Mouse (Mus musculus) gastrocnemius, postnatal 4 days (tissue): ENCODE measurements around the gene Gm12789. TPM values are rescaled to one million over a fixed set of nuclear protein-coding genes. Genes with fewer than 3 reads are reported as not detected.
A peak's percentile ranks its signal among the peaks of the same experiment; 100 is the strongest.
"Not testable (repeated sequence)": the region's sequence is repeated elsewhere in the genome, so short reads cannot be mapped to it uniquely, and the experiment has no call there.

Experiments used
- DNase-seq, 2 experiments: peaks; one replicate each; pipeline ENCODE4 v3.0.0; 2021 to 2022; ENCODE audit warnings: low spot score in 2 of 2, mixed read lengths in 2 of 2
- long read RNA-seq, 2 experiments: library from polyadenylated mRNA; stranded (forward); transcript quantifications; one replicate each; pipeline ENCODE4 v2.0.0; 2021
- total RNA-seq, 2 experiments: library from RNA; stranded (reverse); gene quantifications; 2 replicates each; pipeline ENCODE4 v1.2.3; 2021

The Gm12789 gene
- not detected for total RNA-seq
- long read RNA-seq, experiment 1: 0 reads
- long read RNA-seq, experiment 2: 0 reads

GRCm38 (mm10) chr4:101986326-101986725, at the start of gene Gm12789:
Gene Gm12789, plus strand, starts transcription at chr4:101986626.
- DNase-seq: not testable (repeated sequence)

DNA sequence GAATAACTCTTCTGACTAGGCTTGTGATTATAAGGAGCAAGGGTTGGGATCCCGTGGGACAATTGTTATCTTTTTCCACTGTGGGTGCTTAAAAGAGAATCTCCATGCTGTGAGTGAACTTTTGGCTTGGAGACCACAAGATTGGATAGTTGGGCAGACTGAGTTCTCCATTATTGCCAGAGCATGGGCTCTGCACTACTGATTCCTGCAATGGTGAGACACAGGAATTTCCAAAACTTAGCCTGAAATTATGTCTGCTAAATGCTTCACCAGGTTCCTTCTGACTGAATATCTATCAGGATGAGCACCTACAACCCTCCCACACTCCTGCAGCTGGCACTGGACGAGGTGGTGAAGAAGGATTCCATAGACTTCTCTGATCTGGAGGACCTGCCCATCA, 46.3 kb upstream of the Gm12789 start, which contains the start of gene Gm12794:
Gene Gm12794 (plus strand): TSS at position 301 of the 400 bp plus-strand sequence.
- not testable (repeated sequence) for DNase-seq

- not testable (repeated sequence) for DNase-seq
These were observed 5.5 kb upstream of the Gm12789 start, which contains the start of gene Gm12790 for GRCm38 (mm10) chr4:101980949-101981348. Gene Gm12790, minus strand, starts transcription at chr4:101981049.

DNA sequence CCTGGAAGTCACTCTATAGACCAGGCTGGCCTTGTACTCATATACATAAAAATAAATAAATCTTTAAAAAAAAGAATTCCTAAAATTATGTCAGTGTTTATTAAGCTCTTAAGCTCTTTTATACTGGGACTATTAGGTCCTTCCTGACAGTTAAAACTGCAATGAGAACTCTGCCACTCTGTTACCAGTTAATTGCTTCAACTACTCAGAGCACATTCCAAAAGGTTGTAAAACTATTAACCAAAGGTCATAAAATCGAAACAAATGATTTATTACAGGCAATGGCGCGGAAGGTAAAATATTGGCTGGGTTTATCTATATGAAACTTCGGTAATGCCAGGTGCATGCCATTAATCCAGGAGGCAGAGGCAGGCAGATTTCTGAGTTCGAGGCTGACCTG, 748 bp upstream of the Gm12789 start:
- no peak for DNase-seq

DNA sequence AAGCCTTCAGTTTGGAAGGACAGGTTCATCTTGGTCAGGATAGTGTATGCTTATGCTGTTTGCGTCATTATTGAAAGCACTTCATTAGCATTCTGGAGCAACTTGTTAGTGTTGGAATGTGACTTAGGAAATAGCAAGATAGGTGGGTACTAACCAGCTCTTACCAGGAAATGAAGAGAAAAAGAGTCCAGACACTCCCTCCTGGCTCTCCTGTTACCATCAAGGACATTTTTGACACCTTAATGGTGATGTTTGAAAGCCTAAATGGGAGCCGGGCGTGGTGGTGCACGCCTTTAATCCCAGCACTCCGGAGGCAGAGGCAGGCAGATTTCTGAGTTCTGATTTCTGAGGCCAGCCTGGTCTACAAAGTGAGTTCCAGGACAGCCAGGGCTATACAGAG, 11.0 kb downstream of the Gm12789 start:
- no peak for DNase-seq

- DNase-seq: peak; percentile 19 to 35
These were observed 12.0 kb downstream of the Gm12789 start for GRCm38 (mm10) chr4:101998267-101998922.

GRCm38 (mm10) chr4:102026619-102027018, 40.2 kb downstream of the Gm12789 start:
- no peak for DNase-seq

Other genes with a start within 250 kb of the Gm12789 start
- gene B020004J07Rik, start 142.6 kb upstream of the Gm12789 start, total RNA-seq: not detected
- gene C130073F10Rik, start 92.8 kb upstream of the Gm12789 start, total RNA-seq: not detected
- not detected for gene Gm12800, start 77.5 kb upstream of the Gm12789 start, total RNA-seq
- gene Gm12794, start 46.2 kb upstream of the Gm12789 start, total RNA-seq: not detected
- gene Gm12790, start 5.6 kb upstream of the Gm12789 start, total RNA-seq: not detected
- gene Pde4b, start 100.9 kb downstream of the Gm12789 start, total RNA-seq: 10 to 100 TPM; 40.0 to 51.2 TPM